Mouse (Mus musculus): ENCODE results near the gene Oxt. TPM values are rescaled to one million over a fixed set of nuclear protein-coding genes. Genes with fewer than 3 reads are reported as not detected.

Oxt gene
- polyA plus RNA-seq, 1 experiment from 2014 or later, result not detected

DNA sequence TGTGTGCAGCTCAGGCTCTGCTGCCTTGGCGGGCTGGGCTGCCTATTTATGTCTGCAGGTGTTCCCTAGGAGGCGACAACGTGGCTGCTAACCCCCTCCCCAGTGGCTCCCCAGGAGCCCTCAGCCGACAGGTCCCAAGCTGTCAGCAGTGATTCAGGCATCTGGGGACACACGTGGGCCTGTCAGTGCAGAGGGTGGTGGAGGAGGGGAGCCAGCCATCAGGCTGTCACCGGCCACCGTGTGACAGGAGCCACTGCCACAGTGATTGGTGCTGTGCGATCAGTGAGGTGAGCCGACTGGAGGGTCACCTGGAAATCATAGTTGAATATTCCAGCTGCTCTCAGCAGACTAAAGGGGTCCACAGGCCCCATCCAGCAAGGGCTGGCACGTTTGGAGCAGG, 6.6 kb downstream of the Oxt start, which contains the start of gene Avp:
Avp (minus strand) TSS at position 3 of the 400 bp plus-strand sequence.
- no peak within 1 kb of the TSS for H3K4me2 ChIP-seq (replicated peaks)
- no peak for ATAC-seq (ENCODE audit: low FRiP score)
- no peak within 1 kb of the TSS for H3K9ac ChIP-seq
- no peak within 1 kb of the TSS for H3K27ac ChIP-seq
- WGBS, result 32% methylated on average over 10 of the region's 10 CpGs
- H3K4me1 ChIP-seq, result peaks cover 15% of the 10 kb centered on the region
- H3K9me3 ChIP-seq (replicated peaks), result no peaks in the 10 kb centered on the region
- peaks cover 68% of the 10 kb centered on the region for H3K27me3 ChIP-seq
- no peaks in the 10 kb centered on the region for H3K36me3 ChIP-seq
- 0 out of 2 replicates have a peak within 1 kb of the TSS, but pooled peaks have one; percentile 24 for H3K4me3 ChIP-seq

DNA sequence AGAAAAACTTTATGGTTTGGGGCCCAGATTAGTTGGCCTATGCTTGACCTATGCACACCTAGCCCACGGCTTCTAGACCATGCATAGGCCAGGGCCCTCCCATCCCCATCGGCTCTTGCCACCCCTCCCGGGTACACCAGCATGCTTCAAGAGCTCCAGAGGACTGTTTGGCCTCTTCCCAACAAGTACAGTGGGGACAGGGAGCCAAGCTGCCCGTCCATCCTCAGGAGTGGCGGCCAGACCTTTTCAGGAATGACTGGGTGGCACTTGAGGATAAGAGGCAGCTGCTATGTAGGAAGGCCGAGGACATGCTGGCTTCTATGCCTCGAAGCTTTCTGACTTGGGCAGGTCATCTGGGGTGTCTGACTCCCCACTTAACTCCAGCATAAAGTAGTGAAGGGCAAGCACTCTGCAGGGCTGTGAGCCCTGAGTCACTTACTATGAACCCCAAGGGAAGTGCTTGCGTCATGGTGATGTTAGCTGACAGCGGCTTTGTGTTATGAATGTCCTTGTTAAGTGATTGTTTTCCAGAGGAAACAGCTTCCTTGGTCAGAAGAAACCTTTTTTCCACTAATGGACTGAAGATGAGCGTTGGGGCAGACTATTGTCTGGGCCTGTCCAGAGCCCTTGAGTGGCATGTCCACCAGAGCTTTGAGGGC, 8.1 kb downstream of the Oxt start:
- no peak overlapping the region for H3K9ac ChIP-seq
- peaks cover 12% of the 10 kb centered on the region for H3K4me1 ChIP-seq
- H3K27me3 ChIP-seq, result peaks cover 53% of the 10 kb centered on the region
- no peak for ATAC-seq (ENCODE audit: low FRiP score)
- no peak overlapping the region for H3K4me2 ChIP-seq (replicated peaks)
- no peaks in the 10 kb centered on the region for H3K36me3 ChIP-seq
- 82% methylated on average over 10 of the region's 10 CpGs for WGBS
- no peaks in the 10 kb centered on the region for H3K9me3 ChIP-seq (replicated peaks)
- H3K27ac ChIP-seq, result no peak overlapping the region
- no peak overlapping the region for H3K4me3 ChIP-seq

DNA sequence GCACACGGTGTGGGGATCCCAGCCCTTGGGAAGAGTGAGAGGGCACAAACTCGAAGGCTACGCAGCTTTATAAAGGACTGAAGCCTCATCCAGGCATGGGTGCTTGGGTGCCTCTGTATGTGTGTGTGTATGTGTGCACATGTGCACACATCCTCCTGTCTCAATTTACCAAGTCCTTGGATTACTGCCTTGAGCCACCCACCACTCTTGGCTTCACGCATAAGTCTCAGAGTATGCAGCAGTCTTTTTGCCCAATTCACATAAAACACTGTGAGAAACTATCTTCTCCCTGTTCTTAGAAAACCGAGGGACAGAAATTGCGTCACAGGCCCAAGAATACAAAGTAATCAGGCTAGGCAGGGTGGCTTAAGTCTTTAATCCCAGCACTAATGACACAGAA, 10.0 kb downstream of the Oxt start:
- no peak overlapping the region for H3K9ac ChIP-seq
- ATAC-seq (ENCODE audit: low FRiP score), result no peak
- 86% methylated on average over 6 of the region's 6 CpGs for WGBS
- H3K36me3 ChIP-seq, result peaks cover 11% of the 10 kb centered on the region
- peaks cover 33% of the 10 kb centered on the region for H3K27me3 ChIP-seq
- peaks cover 2% of the 10 kb centered on the region for H3K4me1 ChIP-seq
- H3K27ac ChIP-seq, result no peak overlapping the region
- H3K9me3 ChIP-seq (replicated peaks), result no peaks in the 10 kb centered on the region
- H3K4me3 ChIP-seq, result no peak overlapping the region
- H3K4me2 ChIP-seq (replicated peaks), result no peak overlapping the region

DNA sequence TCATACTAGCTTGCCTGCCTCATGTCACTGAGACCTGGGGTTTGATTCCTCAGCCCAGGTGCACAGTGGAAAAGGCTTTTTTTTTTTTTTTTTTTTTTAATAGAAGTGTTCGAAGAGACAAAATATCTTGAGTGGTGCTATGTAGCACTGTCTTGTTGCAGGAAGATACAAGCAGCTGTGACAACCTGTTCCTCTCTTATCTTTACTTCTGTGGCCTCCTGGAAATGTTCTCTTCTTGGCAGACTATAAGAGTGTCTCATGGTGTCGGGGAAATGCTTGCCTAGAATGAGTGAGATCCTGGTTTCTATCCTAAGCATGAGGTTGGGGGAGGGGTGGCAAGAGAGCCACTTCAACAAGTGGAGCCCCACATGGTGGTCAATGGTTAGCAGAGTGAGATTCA, 12.4 kb downstream of the Oxt start:
- no peaks in the 10 kb centered on the region for H3K9me3 ChIP-seq (replicated peaks)
- H3K9ac ChIP-seq, result no peak overlapping the region
- no peak overlapping the region for H3K27ac ChIP-seq
- H3K4me3 ChIP-seq, result no peak overlapping the region
- H3K36me3 ChIP-seq, result peaks cover 21% of the 10 kb centered on the region
- no peaks in the 10 kb centered on the region; the same call in 1 of the 2 replicates for H3K4me1 ChIP-seq
- no peak overlapping the region for H3K4me2 ChIP-seq (replicated peaks)
- peaks cover 9% of the 10 kb centered on the region for H3K27me3 ChIP-seq
- no peak for ATAC-seq (ENCODE audit: low FRiP score)
- WGBS, result 88% methylated on average over 2 of the region's 2 CpGs

DNA sequence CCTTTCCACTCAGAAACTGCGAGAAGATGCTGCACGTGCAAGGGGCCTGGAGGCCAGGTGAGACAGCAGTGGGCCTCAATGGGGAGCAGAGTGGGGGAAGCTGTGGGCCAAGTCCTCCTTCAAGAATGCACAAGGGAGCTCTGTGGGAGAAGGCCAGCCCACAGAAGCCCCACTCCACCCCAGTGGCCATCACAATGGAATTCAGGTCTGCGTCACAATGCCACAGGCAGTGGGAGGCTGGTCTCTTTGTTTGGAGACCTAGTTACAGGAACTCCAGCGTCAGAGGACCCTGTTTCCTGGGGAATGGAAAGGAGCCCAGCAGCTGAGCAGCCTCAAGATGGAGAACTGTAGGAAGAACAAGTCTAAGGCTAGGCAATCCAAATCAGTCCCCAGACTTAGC, 13.2 kb downstream of the Oxt start:
- Histone ChIP-seq H3K4me3 (no peak overlapping the region), H3K4me2 (replicated peaks) (no peak overlapping the region), H3K27ac (no peak overlapping the region), H3K9me3 (replicated peaks) (no peaks in the 10 kb centered on the region), H3K36me3 (peaks cover 22% of the 10 kb centered on the region), H3K9ac (no peak overlapping the region), H3K4me1 (no peaks in the 10 kb centered on the region; the same call in 1 of the 2 replicates), H3K27me3 (peaks cover 3% of the 10 kb centered on the region; the same call in 1 of the 2 replicates)
- 54% methylated on average over 4 of the region's 4 CpGs for WGBS
- ATAC-seq (ENCODE audit: low FRiP score), result no peak

DNA sequence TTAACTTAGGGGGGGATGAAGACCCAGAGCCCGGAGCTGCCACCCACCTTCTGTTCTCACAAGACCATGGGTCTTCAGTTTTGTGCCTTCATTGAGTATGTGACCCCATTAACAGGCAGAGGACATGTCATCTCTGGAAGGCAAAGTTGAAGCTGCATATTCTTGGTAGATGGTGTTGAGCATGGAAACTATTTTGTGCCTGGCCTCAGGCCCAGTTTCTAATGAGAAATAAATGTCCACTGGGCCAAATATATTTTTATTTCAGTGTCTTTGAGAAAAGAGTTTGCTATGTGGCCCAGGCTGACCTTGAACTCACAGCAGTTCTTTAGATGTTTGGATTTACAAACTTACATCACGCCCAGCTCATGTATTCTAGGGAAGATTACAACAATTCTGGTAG, 13.8 kb downstream of the Oxt start:
- 98% methylated on average over 2 of the region's 2 CpGs for WGBS
- H3K27me3 ChIP-seq, result no peaks in the 10 kb centered on the region
- H3K4me1 ChIP-seq, result no peaks in the 10 kb centered on the region; the same call in 1 of the 2 replicates
- H3K4me2 ChIP-seq (replicated peaks), result no peak overlapping the region
- peaks cover 24% of the 10 kb centered on the region for H3K36me3 ChIP-seq
- H3K4me3 ChIP-seq, result no peak overlapping the region
- no peaks in the 10 kb centered on the region for H3K9me3 ChIP-seq (replicated peaks)
- no peak overlapping the region for H3K9ac ChIP-seq
- ATAC-seq (ENCODE audit: low FRiP score), result no peak
- no peak overlapping the region for H3K27ac ChIP-seq

DNA sequence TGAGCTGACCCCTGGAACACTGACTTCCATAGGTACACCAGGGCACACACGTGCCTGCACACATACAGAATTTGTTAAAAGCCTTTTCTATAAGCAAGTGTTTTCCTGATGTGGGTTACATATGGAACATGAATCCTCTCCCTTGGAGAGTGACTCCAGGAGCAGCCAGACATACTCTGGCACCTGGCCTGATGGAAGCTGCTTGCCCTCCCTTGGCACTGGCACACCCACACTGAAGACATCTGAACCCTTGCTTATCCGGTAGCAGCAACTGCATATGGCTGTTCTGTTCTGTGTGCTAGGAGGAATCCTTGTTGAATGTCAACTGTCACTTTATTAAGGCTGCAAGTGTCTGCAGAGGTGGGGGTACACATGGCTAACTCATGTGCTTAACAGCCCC, 15.0 kb downstream of the Oxt start:
- no peaks in the 10 kb centered on the region for H3K27me3 ChIP-seq
- H3K36me3 ChIP-seq, result peaks cover 35% of the 10 kb centered on the region
- no peak overlapping the region for H3K4me3 ChIP-seq
- no peak overlapping the region for H3K27ac ChIP-seq
- WGBS, result 93% methylated on average over 2 of the region's 2 CpGs
- no peak overlapping the region for H3K9ac ChIP-seq
- no peak for ATAC-seq (ENCODE audit: low FRiP score)
- H3K9me3 ChIP-seq (replicated peaks), result no peaks in the 10 kb centered on the region
- H3K4me2 ChIP-seq (replicated peaks), result no peak overlapping the region
- H3K4me1 ChIP-seq, result no peaks in the 10 kb centered on the region; the same call in 1 of the 2 replicates

DNA sequence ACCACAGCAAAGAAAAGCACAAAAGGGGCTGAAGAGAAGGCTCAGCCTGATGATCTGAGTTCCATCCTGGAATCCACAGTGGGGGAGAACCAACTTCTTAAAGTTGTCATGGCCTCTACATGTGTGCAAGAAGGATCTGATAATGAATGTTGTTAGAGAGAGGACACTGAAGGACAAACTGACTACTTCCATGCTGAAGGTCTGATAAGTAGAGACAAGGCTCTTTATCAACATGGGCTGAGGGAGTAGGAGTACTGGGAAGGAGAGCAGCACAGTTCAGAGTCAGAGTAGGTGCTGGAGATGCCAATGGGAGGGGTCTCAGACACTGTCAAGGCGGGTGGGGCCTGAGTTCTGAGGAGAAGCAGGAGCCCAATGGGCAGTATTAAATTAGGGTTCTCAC, 19.6 kb downstream of the Oxt start:
- no peak for ATAC-seq (ENCODE audit: low FRiP score)
- no peaks in the 10 kb centered on the region for H3K27me3 ChIP-seq
- no peak overlapping the region for H3K9ac ChIP-seq
- H3K9me3 ChIP-seq (replicated peaks), result no peaks in the 10 kb centered on the region
- peaks cover 59% of the 10 kb centered on the region for H3K36me3 ChIP-seq
- no peak overlapping the region for H3K27ac ChIP-seq
- H3K4me3 ChIP-seq, result no peak overlapping the region
- no peaks in the 10 kb centered on the region for H3K4me1 ChIP-seq
- no peak overlapping the region for H3K4me2 ChIP-seq (replicated peaks)
- 85% methylated on average over 1 of the region's 1 CpGs for WGBS

DNA sequence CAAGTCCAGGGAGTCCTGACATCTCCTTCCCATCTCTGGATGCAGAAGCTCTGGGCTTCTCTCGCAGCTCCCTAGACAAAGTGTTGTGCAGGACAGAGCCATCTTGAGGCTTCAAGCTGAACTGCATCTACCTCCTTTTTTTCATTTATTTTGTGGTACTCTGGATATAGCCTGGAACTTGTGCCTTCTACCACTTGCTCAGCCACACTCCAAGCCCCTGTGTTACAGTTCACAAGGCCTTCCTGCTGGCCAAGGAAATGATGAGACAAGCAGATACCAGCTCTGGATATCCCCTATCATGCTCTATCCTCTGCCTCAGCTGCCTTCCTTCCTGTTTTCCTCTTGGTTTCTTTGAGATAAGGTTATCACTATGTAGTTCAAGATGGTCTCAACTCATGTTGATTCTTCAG, 21.6 kb downstream of the Oxt start:
- Histone ChIP-seq H3K4me1 (no peaks in the 10 kb centered on the region), H3K9me3 (replicated peaks) (no peaks in the 10 kb centered on the region), H3K4me2 (replicated peaks) (no peak overlapping the region), H3K9ac (no peak overlapping the region), H3K27me3 (no peaks in the 10 kb centered on the region), H3K36me3 (peaks cover 60% of the 10 kb centered on the region), H3K27ac (no peak overlapping the region), H3K4me3 (no peak overlapping the region)
- no peak for ATAC-seq (ENCODE audit: low FRiP score)
- 26% methylated on average over 1 of the region's 1 CpGs for WGBS

DNA sequence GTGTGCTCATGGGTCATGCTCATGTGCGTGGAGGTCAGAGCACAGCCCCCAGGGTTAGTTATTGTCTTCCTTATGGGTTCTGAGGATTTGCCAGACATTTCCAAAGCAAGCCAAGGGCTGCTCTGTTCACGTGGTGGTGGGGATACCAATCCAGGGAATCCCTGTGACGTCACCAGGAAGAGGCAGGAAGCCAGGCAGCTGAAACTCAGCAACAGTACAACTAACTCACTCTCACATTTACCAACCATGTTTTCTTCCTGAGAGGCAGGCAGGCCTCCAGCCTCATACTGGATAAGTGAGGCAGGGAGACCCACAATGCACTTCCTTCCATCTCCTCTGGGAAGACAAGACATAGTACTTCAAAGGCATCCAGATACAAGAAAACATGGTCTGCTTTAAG, 22.4 kb downstream of the Oxt start:
- H3K4me3 ChIP-seq, result no peak overlapping the region
- H3K9ac ChIP-seq, result no peak overlapping the region
- no peaks in the 10 kb centered on the region for H3K9me3 ChIP-seq (replicated peaks)
- no peak for ATAC-seq (ENCODE audit: low FRiP score)
- H3K27ac ChIP-seq, result no peak overlapping the region
- H3K4me1 ChIP-seq, result no peaks in the 10 kb centered on the region
- H3K36me3 ChIP-seq, result peaks cover 66% of the 10 kb centered on the region
- H3K27me3 ChIP-seq, result no peaks in the 10 kb centered on the region
- H3K4me2 ChIP-seq (replicated peaks), result no peak overlapping the region
- WGBS, result 71% methylated on average over 3 of the region's 3 CpGs

DNA sequence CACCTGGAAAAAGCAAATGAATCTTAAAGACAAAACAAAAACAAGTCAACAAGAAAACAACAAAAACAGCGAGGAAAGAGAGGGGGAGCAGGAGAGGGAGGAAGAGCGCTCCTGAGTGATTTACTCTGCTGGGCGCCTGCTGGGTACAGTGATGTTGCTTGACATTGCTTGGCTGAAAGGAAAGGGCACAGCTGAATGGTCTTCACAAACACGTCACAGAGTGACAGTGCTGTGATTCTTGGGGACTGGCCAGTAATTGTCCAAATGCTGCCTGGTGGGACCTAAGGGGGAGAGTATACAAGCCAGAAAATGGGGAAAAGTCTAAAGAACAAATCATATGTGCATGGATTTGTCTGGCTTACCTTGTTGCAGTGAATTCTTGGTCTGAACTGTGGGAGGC, 26.2 kb downstream of the Oxt start:
- WGBS, result 85% methylated on average over 4 of the region's 4 CpGs
- H3K4me3 ChIP-seq, result no peak overlapping the region
- no peaks in the 10 kb centered on the region for H3K9me3 ChIP-seq (replicated peaks)
- H3K4me1 ChIP-seq, result no peaks in the 10 kb centered on the region
- peaks cover 55% of the 10 kb centered on the region for H3K36me3 ChIP-seq
- no peaks in the 10 kb centered on the region for H3K27me3 ChIP-seq
- no peak overlapping the region for H3K9ac ChIP-seq
- H3K4me2 ChIP-seq (replicated peaks), result no peak overlapping the region
- no peak for ATAC-seq (ENCODE audit: low FRiP score)
- no peak overlapping the region for H3K27ac ChIP-seq

DNA sequence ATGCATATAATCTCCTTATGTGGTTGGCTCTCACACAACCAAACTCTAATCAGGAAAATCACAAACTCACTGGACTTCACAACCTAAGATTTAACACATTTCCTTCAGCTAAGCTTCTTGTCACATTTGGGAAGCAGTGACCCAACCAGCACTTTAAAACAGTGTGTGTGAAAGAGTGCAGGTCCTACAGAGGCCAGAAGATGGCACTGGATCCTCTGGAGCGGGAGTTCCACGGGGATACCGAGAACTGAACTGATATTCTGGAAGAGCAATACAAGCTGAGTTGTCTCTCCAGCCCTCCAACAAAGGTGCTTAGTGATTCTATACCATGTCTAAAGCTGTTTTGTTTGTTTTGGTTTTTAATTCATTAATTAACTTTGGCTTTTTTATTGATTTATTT, 37.1 kb downstream of the Oxt start:
- Histone ChIP-seq H3K27me3 (no peaks in the 10 kb centered on the region), H3K9ac (no peak overlapping the region), H3K4me2 (replicated peaks) (no peak overlapping the region), H3K36me3 (peaks cover 32% of the 10 kb centered on the region), H3K9me3 (replicated peaks) (no peaks in the 10 kb centered on the region), H3K27ac (no peak overlapping the region), H3K4me3 (no peak overlapping the region), H3K4me1 (no peaks in the 10 kb centered on the region)
- 62% methylated on average over 3 of the region's 3 CpGs for WGBS
- no peak for ATAC-seq (ENCODE audit: low FRiP score)

DNA sequence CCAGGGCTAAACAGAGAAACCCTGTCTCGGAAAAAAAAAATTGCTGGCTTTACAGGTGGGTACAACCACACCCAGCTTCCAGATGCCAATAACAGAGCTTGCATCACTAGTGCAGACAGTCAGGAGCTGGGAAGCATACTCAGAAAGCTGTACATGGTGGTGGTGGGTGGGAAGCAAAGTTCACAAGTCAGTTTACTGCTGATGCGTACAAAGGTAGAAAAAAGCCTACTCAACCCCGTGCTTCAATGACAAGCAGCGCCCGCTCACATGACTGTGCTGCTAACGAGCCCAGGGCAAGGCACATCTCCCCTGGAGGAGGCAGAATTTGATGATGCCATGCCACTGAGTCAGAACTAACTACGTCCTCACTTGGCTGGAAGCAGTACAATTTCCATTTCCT, 43.0 kb downstream of the Oxt start:
- no peak overlapping the region for H3K4me2 ChIP-seq (replicated peaks)
- H3K4me1 ChIP-seq, result no peaks in the 10 kb centered on the region
- H3K27me3 ChIP-seq, result no peaks in the 10 kb centered on the region
- H3K36me3 ChIP-seq, result peaks cover 51% of the 10 kb centered on the region
- H3K4me3 ChIP-seq, result no peak overlapping the region
- ATAC-seq (ENCODE audit: low FRiP score), result no peak
- 96% methylated on average over 7 of the region's 7 CpGs for WGBS
- H3K9me3 ChIP-seq (replicated peaks), result no peaks in the 10 kb centered on the region
- no peak overlapping the region for H3K27ac ChIP-seq
- H3K9ac ChIP-seq, result no peak overlapping the region

Data from hindbrain, embryonic 12.5 days (tissue).